Mouse (Mus musculus): ENCODE data around the gene Olfr790. TPM values are rescaled to one million over a fixed set of nuclear protein-coding genes. Genes with fewer than 3 reads are reported as not detected.

Gene Olfr790
- polyA plus RNA-seq, 1 experiment from 2014 or later: not detected

Other genes starting within 250 kb of the Olfr790 start
- gene Olfr776, start 239.4 kb upstream of the Olfr790 start, polyA plus RNA-seq (2016; fragmentation: Nextera tagmentation; extraction: Ambion mirVana): not detected in 2 replicates
- gene Olfr777, start 227.0 kb upstream of the Olfr790 start, polyA plus RNA-seq (2016; fragmentation: Nextera tagmentation; extraction: Ambion mirVana): not detected in 2 replicates
- not detected in 2 replicates for gene Olfr780, start 180.4 kb upstream of the Olfr790 start, polyA plus RNA-seq (2016; fragmentation: Nextera tagmentation; extraction: Ambion mirVana)
- gene Olfr781, start 169.6 kb upstream of the Olfr790 start, polyA plus RNA-seq (2016; fragmentation: Nextera tagmentation; extraction: Ambion mirVana): not detected in 2 replicates
- not detected in 2 replicates for gene Olfr782, start 149.6 kb upstream of the Olfr790 start, polyA plus RNA-seq (2016; fragmentation: Nextera tagmentation; extraction: Ambion mirVana)
- gene Olfr784, start 114.4 kb upstream of the Olfr790 start, polyA plus RNA-seq (2016; fragmentation: Nextera tagmentation; extraction: Ambion mirVana): 0.09 TPM in 2 replicates
- gene Olfr785, start 93.1 kb upstream of the Olfr790 start, polyA plus RNA-seq (2016; fragmentation: Nextera tagmentation; extraction: Ambion mirVana): not detected in 2 replicates
- not detected in 2 replicates for gene Olfr786, start 71.2 kb upstream of the Olfr790 start, polyA plus RNA-seq (2016; fragmentation: Nextera tagmentation; extraction: Ambion mirVana)
- gene Olfr787, start 36.6 kb upstream of the Olfr790 start, polyA plus RNA-seq (2016; fragmentation: Nextera tagmentation; extraction: Ambion mirVana): not detected in 2 replicates
- gene Olfr788, start 27.5 kb upstream of the Olfr790 start, polyA plus RNA-seq (2016; fragmentation: Nextera tagmentation; extraction: Ambion mirVana): not detected in 2 replicates
- not detected in 2 replicates for gene Olfr789, start 13.7 kb upstream of the Olfr790 start, polyA plus RNA-seq (2016; fragmentation: Nextera tagmentation; extraction: Ambion mirVana)
- gene Olfr791, start 23.3 kb downstream of the Olfr790 start, polyA plus RNA-seq (2016; fragmentation: Nextera tagmentation; extraction: Ambion mirVana): not detected in 2 replicates
- not detected in 2 replicates for gene Olfr792, start 40.7 kb downstream of the Olfr790 start, polyA plus RNA-seq (2016; fragmentation: Nextera tagmentation; extraction: Ambion mirVana)
- not detected in 2 replicates for gene Olfr794, start 69.2 kb downstream of the Olfr790 start, polyA plus RNA-seq (2016; fragmentation: Nextera tagmentation; extraction: Ambion mirVana)
- gene Olfr796, start 114.1 kb downstream of the Olfr790 start, polyA plus RNA-seq (2016; fragmentation: Nextera tagmentation; extraction: Ambion mirVana): not detected in 2 replicates
- gene Olfr798, start 129.4 kb downstream of the Olfr790 start, polyA plus RNA-seq (2016; fragmentation: Nextera tagmentation; extraction: Ambion mirVana): not detected in 2 replicates
- gene Olfr799, start 139.0 kb downstream of the Olfr790 start, polyA plus RNA-seq (2016; fragmentation: Nextera tagmentation; extraction: Ambion mirVana): not detected in 2 replicates
- not detected in 2 replicates for gene Olfr800, start 159.2 kb downstream of the Olfr790 start, polyA plus RNA-seq (2016; fragmentation: Nextera tagmentation; extraction: Ambion mirVana)
- not detected in 2 replicates for gene Olfr801, start 175.4 kb downstream of the Olfr790 start, polyA plus RNA-seq (2016; fragmentation: Nextera tagmentation; extraction: Ambion mirVana)
- gene Olfr802, start 189.7 kb downstream of the Olfr790 start, polyA plus RNA-seq (2016; fragmentation: Nextera tagmentation; extraction: Ambion mirVana): not detected in 2 replicates
- gene Olfr803, start 195.8 kb downstream of the Olfr790 start, polyA plus RNA-seq (2016; fragmentation: Nextera tagmentation; extraction: Ambion mirVana): not detected in 2 replicates
- not detected in 2 replicates for gene Olfr804, start 204.7 kb downstream of the Olfr790 start, polyA plus RNA-seq (2016; fragmentation: Nextera tagmentation; extraction: Ambion mirVana)
- not detected in 2 replicates for gene Olfr805, start 230.9 kb downstream of the Olfr790 start, polyA plus RNA-seq (2016; fragmentation: Nextera tagmentation; extraction: Ambion mirVana)
- not detected in 2 replicates for gene Olfr806, start 243.4 kb downstream of the Olfr790 start, polyA plus RNA-seq (2016; fragmentation: Nextera tagmentation; extraction: Ambion mirVana)

Measured in limb, embryonic 12.5 days (tissue).